Mouse (Mus musculus) liver, embryonic 11.5 days (tissue): Measurements from ENCODE around the gene B3gnt5. TPM values are rescaled to one million over a fixed set of nuclear protein-coding genes. Genes with fewer than 3 reads are reported as not detected.
"Not testable (repeated sequence)": the region's sequence is repeated elsewhere in the genome, so short reads cannot be mapped to it uniquely, and the experiment has no call there.

Experiments
- ATAC-seq: fragments of 200-750 bp; cut with Nextera tagmentation; replicated peaks from 2 replicates; pipeline ENCODE4 v1.8.0; 2017; ENCODE audit warnings: moderate number of reproducible peaks, mild to moderate bottlenecking, moderate TSS enrichment, moderate library complexity; ENCODE audit not compliant: low FRiP score
- DNase-seq: peaks from one replicate; pipeline ENCODE4 v3.0.0-alpha.2; 2017; ENCODE audit warnings: low spot score
- H3K27ac ChIP-seq: fragments of 300-500 bp; sonication (generic); 2 replicates; pipeline ENCODE4 v1.5.1; 2014; ENCODE audit warnings: mild to moderate bottlenecking, low read depth, low read length, control low read depth
- H3K27me3 ChIP-seq: fragments of 300-500 bp; sonication (generic); replicated peaks from 2 replicates; pipeline ENCODE4 v1.6.1; 2014; ENCODE audit warnings: low read length, mixed read lengths; ENCODE audit not compliant: control insufficient read depth, insufficient read depth
- H3K36me3 ChIP-seq: fragments of 300-500 bp; sonication (generic); 2 replicates; pipeline ENCODE4 v1.6.1; 2014; ENCODE audit warnings: mild to moderate bottlenecking, low read length, moderate library complexity, mixed read lengths; ENCODE audit not compliant: control insufficient read depth, insufficient read depth
- H3K4me1 ChIP-seq: fragments of 300-500 bp; sonication (generic); replicated peaks from 2 replicates; pipeline ENCODE4 v1.6.1; 2014; ENCODE audit warnings: low read length, mixed read lengths; ENCODE audit not compliant: control insufficient read depth, insufficient read depth
- H3K4me2 ChIP-seq: fragments of 300-500 bp; sonication (generic); 2 replicates; pipeline ENCODE4 v1.6.1; 2014; ENCODE audit warnings: mild to moderate bottlenecking, control low read depth, moderate library complexity
- H3K4me3 ChIP-seq: fragments of 300-500 bp; sonication (generic); 2 replicates; pipeline ENCODE4 v1.5.1; 2014; ENCODE audit warnings: low read depth, low read length, control low read depth
- H3K9ac ChIP-seq: fragments of 300-500 bp; sonication (generic); 2 replicates; pipeline ENCODE4 v1.6.1; 2014; ENCODE audit warnings: low read depth, low read length, control low read depth
- H3K9me3 ChIP-seq: fragments of 300-500 bp; sonication (generic); 2 replicates; pipeline ENCODE4 v1.6.1; 2016; ENCODE audit warnings: low read length, inconsistent platforms, mixed read lengths; ENCODE audit not compliant: control insufficient read depth
- WGBS: fragments of 180-500 bp; shearing (Covaris S2); extraction: QIAGEN DNeasy Blood & Tissue Kit; methylation state at CpG from one replicate; pipeline ENCODE4 v1.1.7; 2014; 5-methylcytosine and 5-hydroxymethylcytosine counted together
- polyA plus RNA-seq: library from polyadenylated mRNA; unstranded; fragments of >200 nt; fragmentation: Nextera tagmentation; extraction: Ambion mirVana; gene quantifications from 2 replicates; pipeline ENCODE4 v1.2.1, GENCODE M21; 2014

Gene B3gnt5
- 7.9 and 8.5 TPM in 2 replicates for polyA plus RNA-seq

DNA sequence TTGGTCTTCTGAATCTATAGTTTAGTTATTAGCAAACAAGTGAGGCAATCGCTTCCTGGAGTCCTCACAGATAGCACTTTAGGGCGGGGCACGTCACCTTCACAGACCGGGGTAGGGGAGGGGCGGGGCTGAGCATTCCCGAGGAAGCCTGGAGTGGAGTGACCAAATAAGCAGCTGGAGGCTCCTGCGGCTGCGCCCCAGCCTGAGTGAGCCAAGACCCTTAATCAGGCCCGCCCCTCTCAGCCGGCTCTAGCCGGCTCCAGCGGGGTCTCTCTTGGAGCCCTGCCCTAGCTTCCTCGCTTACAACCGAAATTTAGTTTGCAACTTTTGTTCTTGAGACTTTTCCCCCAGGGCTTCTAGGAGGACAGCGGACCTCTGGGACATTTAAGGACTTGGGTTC is at the start of gene B3gnt5:
TSS of gene B3gnt5 (plus strand) at position 135 of the 400 bp plus-strand sequence.
- peak within 1 kb of the TSS; percentile 45 for H3K9ac ChIP-seq
- no peaks in the 10 kb centered on the region for H3K36me3 ChIP-seq
- H3K4me3 ChIP-seq, result peak within 1 kb of the TSS; percentile 46
- WGBS, result under 1% methylated on average over 15 of the region's 15 CpGs
- ATAC-seq, result peak; percentile 79
- H3K4me2 ChIP-seq, result peak within 1 kb of the TSS; percentile 61
- H3K4me1 ChIP-seq, result no peaks in the 10 kb centered on the region
- H3K9me3 ChIP-seq, result no peaks in the 10 kb centered on the region
- H3K27ac ChIP-seq, result no peak within 1 kb of the TSS
- peaks cover 10% of the 10 kb centered on the region for H3K27me3 ChIP-seq
- DNase-seq, result peak; percentile 60

DNA sequence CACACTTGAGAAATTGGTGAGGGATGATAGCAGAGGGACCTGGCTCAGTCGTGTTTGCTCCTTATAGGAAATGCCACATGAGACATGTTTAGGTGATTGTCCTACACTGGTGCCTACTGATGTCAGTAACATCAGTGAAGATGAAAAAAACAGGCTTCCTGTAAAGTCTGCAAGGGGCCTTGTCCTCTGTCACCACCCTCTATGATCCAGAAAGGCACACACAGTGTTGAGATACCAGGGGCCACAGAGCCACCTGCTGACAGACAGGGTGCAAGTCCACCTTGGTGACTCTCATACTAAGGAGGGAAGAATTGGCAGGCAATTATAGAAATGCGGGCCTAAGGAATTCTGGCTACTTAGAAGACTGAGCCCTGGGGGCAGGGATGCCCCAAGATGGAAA is 39.0 kb upstream of the B3gnt5 start:
- H3K36me3 ChIP-seq, result no peaks in the 10 kb centered on the region
- H3K27ac ChIP-seq, result no peak overlapping the region
- H3K4me1 ChIP-seq, result no peaks in the 10 kb centered on the region
- no peak for DNase-seq
- 54% methylated on average over 2 of the region's 2 CpGs for WGBS
- no peak overlapping the region for H3K4me3 ChIP-seq
- no peak for ATAC-seq
- H3K9me3 ChIP-seq, result no peaks in the 10 kb centered on the region
- H3K9ac ChIP-seq, result no peak overlapping the region
- H3K27me3 ChIP-seq, result no peaks in the 10 kb centered on the region
- H3K4me2 ChIP-seq, result no peak overlapping the region

DNA sequence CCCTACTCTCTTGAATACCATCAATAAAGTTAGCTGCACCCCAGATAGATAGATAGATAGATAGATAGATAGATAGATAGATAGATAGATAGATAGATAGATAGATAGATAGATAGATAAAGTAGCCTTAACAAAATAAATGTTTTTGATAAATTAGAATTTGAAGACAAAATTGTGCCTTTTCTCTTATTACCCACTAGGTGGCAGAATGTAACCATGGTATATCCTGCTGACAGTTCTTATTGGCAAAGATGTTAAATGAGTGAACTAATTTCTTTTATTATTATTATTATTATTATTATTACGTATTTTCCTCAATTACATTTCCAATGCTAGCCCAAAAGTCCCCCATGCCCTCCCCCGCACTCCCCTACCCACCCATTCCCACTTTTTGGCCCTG is 35.9 kb upstream of the B3gnt5 start:
- H3K4me1 ChIP-seq, ATAC-seq, H3K27me3 ChIP-seq, H3K4me3 ChIP-seq, H3K9me3 ChIP-seq, H3K27ac ChIP-seq, H3K4me2 ChIP-seq, H3K9ac ChIP-seq, H3K36me3 ChIP-seq, DNase-seq: not testable (repeated sequence)
- WGBS, result 42% methylated on average over 2 of the region's 2 CpGs

DNA sequence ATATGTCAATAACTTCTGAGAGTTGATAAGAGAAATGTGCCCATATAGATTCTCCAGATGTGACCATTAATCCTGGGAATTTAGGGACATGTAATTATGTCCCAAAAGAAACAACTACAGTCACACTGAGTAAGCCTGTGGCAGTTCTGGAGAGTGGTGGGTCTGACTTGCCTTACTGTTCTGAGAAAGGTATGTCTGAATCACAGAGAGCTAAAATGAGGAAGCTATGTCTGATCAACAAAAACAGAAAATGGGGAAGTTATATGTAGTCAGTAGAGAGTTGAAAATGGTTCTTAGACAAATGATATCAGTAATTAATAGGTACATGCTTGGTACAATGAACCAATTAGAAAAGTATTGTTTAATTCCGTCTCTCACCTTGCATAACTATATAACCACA is 27.1 kb upstream of the B3gnt5 start:
- DNase-seq, result no peak
- H3K4me1 ChIP-seq, result no peaks in the 10 kb centered on the region
- H3K36me3 ChIP-seq, result no peaks in the 10 kb centered on the region
- WGBS, result 91% methylated on average over 1 of the region's 1 CpGs
- H3K27ac ChIP-seq, result no peak overlapping the region
- no peak overlapping the region for H3K9ac ChIP-seq
- no peak for ATAC-seq
- H3K9me3 ChIP-seq, result no peaks in the 10 kb centered on the region
- no peak overlapping the region for H3K4me2 ChIP-seq
- H3K27me3 ChIP-seq, result no peaks in the 10 kb centered on the region
- H3K4me3 ChIP-seq, result no peak overlapping the region

DNA sequence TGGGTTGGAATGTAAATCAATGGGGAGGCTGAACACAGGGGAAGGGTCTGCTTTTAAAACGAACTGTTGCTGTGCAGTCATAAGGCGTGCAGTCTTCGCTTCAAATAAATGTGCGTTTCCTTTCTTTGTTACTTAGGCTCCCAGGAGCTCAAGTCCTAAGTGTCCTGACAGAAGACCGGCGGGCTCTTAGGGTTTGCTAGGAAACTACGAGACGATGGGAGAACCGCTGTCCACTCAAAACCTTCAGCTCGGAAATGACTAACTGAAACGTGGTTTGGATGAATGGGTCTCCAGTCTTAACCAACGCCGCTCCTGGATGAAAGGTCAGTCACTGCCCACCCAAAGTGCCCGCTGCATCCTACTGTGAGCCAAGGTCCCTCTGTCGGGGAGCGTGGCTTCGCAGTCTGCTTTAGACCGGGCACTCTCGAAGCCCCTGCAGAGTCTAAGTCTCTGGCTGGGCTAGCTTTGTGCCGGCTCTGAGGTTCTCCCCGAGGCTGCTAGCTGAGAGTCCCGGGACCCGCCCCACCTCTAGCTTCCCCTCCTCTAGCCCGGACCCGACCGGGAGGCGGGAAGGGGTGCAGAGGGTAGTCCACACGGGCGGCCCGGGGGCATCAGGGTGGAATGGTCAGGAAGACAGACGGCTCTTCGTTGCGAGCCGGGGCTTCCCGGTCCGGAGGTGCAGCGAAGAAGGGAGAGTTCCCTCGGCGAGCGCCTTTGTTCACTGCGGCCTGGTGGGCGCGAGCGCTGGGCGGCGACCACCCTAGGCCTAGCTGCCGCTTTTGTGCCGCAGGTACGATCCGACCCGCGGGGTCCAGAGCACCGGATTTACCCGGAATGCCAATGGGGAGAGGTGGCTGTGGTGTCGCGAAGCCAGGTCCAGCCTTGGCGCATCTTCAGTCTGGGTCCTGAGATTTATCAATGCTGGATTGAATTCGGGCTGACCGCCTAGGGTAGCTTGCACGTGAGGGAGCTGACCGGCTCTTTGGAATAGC is 793 bp downstream of the B3gnt5 start:
- DNase-seq, result peak; percentile 62

DNA sequence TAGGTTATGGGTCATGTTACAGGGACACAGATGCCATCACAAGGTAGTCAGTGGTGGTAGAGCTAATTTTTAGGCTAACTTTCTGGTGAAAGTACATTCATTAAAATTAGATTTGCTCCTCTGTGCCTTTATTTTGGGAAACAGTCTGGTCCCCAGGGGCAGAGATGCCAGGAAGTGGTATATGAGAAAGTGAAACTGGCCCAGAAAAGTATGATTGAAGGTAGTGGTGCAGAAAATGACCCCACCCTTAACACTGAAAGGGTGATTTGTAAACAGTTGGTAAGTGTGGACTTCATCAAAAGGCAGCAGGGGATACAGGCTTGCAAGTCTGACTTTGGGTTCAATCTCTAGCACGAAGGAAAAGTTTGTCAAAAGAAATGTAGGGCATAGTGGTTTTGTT is 1.7 kb downstream of the B3gnt5 start:
- peak overlapping the region; percentile 61 for H3K4me2 ChIP-seq
- no peak overlapping the region for H3K27ac ChIP-seq
- DNase-seq (no peak), ATAC-seq (no peak)
- no peak overlapping the region for H3K9ac ChIP-seq
- H3K36me3 ChIP-seq, result peaks cover 3% of the 10 kb centered on the region; the same call in 1 of the 2 replicates
- no peaks in the 10 kb centered on the region for H3K9me3 ChIP-seq
- H3K27me3 ChIP-seq, result peaks cover 10% of the 10 kb centered on the region
- no peaks in the 10 kb centered on the region for H3K4me1 ChIP-seq
- H3K4me3 ChIP-seq, result peak overlapping the region; percentile 46; the same call in 1 of the 2 replicates
- 45% methylated on average over 1 of the region's 1 CpGs for WGBS

More for the DNA sequence above, 793 bp downstream of the B3gnt5 start:
- no peak overlapping the region for H3K27ac ChIP-seq
- peak overlapping the region; percentile 61 for H3K4me2 ChIP-seq
- no peaks in the 10 kb centered on the region for H3K9me3 ChIP-seq
- H3K27me3 ChIP-seq, result peaks cover 10% of the 10 kb centered on the region
- WGBS, result under 1% methylated on average over 61 of the region's 61 CpGs
- no peaks in the 10 kb centered on the region for H3K4me1 ChIP-seq
- no peaks in the 10 kb centered on the region for H3K36me3 ChIP-seq
- peak; percentile 65; the same call in 1 of the 2 replicates for ATAC-seq
- H3K4me3 ChIP-seq, result peak overlapping the region; percentile 46
- H3K9ac ChIP-seq, result peak overlapping the region; percentile 45

DNA sequence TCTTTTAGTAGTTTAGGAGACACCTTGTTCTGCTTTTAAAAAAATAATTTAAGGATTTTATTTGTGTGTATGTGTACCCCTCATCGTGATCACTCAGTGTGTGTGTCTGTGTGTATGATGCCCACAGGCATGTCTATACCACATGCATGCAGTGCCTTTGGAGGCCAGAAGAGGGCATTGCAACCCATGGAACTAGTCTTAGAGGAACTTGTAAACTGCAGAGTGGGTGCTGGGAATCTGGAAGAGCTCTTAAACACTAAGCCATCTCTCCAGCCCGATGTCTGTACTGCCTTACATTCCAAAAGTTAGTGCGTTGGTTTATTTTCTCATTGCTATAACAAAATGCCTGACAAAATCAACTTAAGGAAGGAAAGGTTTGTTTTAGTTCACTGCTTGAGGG is 6.1 kb downstream of the B3gnt5 start:
- H3K9me3 ChIP-seq, result no peaks in the 10 kb centered on the region
- no peak for DNase-seq
- H3K4me2 ChIP-seq, result no peak overlapping the region
- H3K9ac ChIP-seq, result no peak overlapping the region
- no peak overlapping the region for H3K27ac ChIP-seq
- H3K4me1 ChIP-seq, result no peaks in the 10 kb centered on the region
- H3K4me3 ChIP-seq, result no peak overlapping the region
- ATAC-seq, result no peak
- H3K27me3 ChIP-seq, result peaks cover 6% of the 10 kb centered on the region
- H3K36me3 ChIP-seq, result peaks cover 3% of the 10 kb centered on the region; the same call in 1 of the 2 replicates
- 94% methylated on average over 3 of the region's 3 CpGs for WGBS

DNA sequence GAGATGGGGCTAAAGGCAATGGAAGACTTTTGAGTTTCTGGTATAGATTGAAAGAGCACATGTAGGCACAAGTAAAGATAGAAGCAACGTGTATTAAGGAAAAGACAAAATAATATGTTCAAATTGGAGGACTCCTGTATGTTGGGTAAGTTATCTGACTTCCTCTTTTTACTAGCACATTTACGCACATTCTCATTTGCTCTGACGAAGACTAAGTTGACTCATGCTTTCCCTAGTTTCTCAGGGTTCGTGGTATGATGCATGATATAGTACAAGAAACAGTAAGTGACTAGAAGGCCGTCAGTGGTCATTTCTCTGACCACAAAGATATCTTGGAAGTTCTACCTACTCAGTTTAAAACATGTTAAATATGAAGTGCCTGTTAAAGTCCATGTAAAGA is 8.0 kb downstream of the B3gnt5 start:
- no peaks in the 10 kb centered on the region for H3K9me3 ChIP-seq
- H3K4me3 ChIP-seq, result no peak overlapping the region
- H3K27ac ChIP-seq, result no peak overlapping the region
- peaks cover 3% of the 10 kb centered on the region; the same call in 1 of the 2 replicates for H3K36me3 ChIP-seq
- no peak for ATAC-seq
- no peaks in the 10 kb centered on the region for H3K4me1 ChIP-seq
- no peak overlapping the region for H3K9ac ChIP-seq
- H3K27me3 ChIP-seq, result no peaks in the 10 kb centered on the region
- no peak overlapping the region for H3K4me2 ChIP-seq
- WGBS, result 62% methylated on average over 5 of the region's 5 CpGs
- no peak for DNase-seq

DNA sequence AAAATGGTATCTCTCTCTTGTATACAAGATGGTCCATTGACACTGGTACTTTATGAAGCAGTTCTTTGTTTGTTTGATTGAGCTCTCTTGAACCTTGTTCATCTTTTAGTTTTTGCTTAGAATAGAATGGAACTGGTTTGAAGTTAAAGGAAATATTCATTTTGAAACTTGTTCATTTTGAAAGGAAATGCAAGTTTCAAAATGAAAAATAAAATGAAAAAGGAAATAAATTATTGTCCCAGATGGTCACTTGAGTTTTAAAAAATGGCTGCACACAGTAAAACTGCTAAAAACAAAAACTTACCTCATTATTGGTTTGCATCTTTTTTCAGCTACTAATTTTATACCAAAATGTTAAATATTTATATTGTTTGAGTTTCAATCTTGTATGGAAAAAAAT is 12.0 kb downstream of the B3gnt5 start:
- Histone ChIP-seq H3K36me3 (no peaks in the 10 kb centered on the region), H3K4me1 (no peaks in the 10 kb centered on the region), H3K9me3 (no peaks in the 10 kb centered on the region), H3K27ac (no peak overlapping the region), H3K4me3 (no peak overlapping the region), H3K27me3 (no peaks in the 10 kb centered on the region), H3K9ac (no peak overlapping the region), H3K4me2 (no peak overlapping the region)
- DNase-seq (no peak), ATAC-seq (no peak)
